Mouse (Mus musculus): ENCODE data around the gene Oxa1l. TPM values are rescaled to one million over a fixed set of nuclear protein-coding genes. Genes with fewer than 3 reads are reported as not detected.

The Oxa1l gene
- 78.6 and 105 TPM in 2 replicates for polyA plus RNA-seq (2012; rRNA removed)

DNA sequence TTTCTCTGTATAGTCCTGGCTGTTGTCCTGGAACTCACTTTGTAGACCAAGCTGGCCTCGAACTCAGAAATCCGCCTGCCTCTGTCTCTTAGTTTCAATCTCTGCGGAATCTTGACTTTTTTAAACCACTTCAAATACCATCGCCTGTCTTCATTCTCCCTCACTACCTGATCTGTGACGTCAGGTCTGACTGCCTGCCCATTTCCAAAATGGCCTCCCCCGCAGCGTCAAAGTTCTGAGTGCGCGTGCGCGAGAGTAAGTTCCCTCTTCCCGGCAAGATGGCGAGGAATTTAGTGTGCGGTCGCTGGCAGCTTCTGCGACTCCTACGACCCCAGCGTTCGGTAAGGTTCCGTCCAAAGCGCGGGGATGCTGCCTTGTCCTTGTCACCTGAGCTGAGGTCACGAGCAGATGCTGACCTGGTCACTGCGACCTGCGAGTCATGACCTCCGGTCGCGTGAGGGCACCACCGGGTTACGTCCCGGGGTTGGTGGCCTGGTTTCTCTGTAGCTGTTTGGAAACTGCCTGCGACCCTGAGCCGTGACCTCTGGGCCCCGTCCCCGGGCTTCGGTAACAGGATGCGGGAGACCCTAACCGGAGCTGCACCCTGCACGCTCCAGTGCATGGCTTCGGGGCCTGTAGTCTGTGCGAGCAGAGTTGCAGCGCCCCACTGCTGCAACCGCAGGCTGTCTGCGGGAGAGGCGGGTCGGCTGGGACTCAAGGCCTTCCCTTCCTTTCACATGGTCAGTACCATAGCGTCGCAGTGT, at the start of gene Oxa1l:
Oxa1l (plus strand) TSS at position 258 of the 764 bp plus-strand sequence.

GRCm38 (mm10) chr14:54417623-54418081, 57.0 kb downstream of the Oxa1l start, which contains the start of gene Slc7a7:
Gene Slc7a7 (minus strand): TSS chr14:54417780.

Other genes with a start within 250 kb of the Oxa1l start
- gene Dad1, start 106.7 kb upstream of the Oxa1l start, polyA plus RNA-seq (2012; rRNA removed): 460 and 527 TPM in 2 replicates
- 19.3 and 25.8 TPM in 2 replicates for gene Abhd4, start 106.6 kb upstream of the Oxa1l start, polyA plus RNA-seq (2012; rRNA removed)
- not detected in 2 replicates for gene Olfr49, start 75.9 kb upstream of the Oxa1l start, polyA plus RNA-seq (2012; rRNA removed)
- gene Slc7a7, start 56.9 kb downstream of the Oxa1l start, polyA plus RNA-seq (2012; rRNA removed): 5.9 and 6.4 TPM in 2 replicates
- 762 and 984 TPM in 2 replicates for gene Mrpl52, start 66.1 kb downstream of the Oxa1l start, polyA plus RNA-seq (2012; rRNA removed)
- 62.0 and 79.8 TPM in 2 replicates for gene Mmp14, start 70.8 kb downstream of the Oxa1l start, polyA plus RNA-seq (2012; rRNA removed)
- gene Lrp10, start 103.3 kb downstream of the Oxa1l start, polyA plus RNA-seq (2012; rRNA removed): 117 and 169 TPM in 2 replicates
- gene Rem2, start 115.3 kb downstream of the Oxa1l start, polyA plus RNA-seq (2012; rRNA removed): 0.30 and 0.37 TPM in 2 replicates
- gene Prmt5, start 156.7 kb downstream of the Oxa1l start, polyA plus RNA-seq (2012; rRNA removed): 7.3 and 13.3 TPM in 2 replicates
- gene Haus4, start 193.8 kb downstream of the Oxa1l start, polyA plus RNA-seq (2012; rRNA removed): 3.3 and 4.1 TPM in 2 replicates
- 8.4 and 8.7 TPM in 2 replicates for gene Ajuba, start 216.7 kb downstream of the Oxa1l start, polyA plus RNA-seq (2012; rRNA removed)
- gene 4931414P19Rik, start 245.2 kb downstream of the Oxa1l start, polyA plus RNA-seq (2012; rRNA removed): 3.6 and 4.1 TPM in 2 replicates